Mouse (Mus musculus): ENCODE results near the gene Ffar3.
A peak's percentile ranks its signal among the peaks of the same experiment; 100 is the strongest.

Ffar3 gene

GRCm38 (mm10) chr7:30856078-30856477, at the start of gene Ffar3:
TSS of gene Ffar3 (minus strand) at chr7:30856178.
- DNase-seq, result no peak

DNA sequence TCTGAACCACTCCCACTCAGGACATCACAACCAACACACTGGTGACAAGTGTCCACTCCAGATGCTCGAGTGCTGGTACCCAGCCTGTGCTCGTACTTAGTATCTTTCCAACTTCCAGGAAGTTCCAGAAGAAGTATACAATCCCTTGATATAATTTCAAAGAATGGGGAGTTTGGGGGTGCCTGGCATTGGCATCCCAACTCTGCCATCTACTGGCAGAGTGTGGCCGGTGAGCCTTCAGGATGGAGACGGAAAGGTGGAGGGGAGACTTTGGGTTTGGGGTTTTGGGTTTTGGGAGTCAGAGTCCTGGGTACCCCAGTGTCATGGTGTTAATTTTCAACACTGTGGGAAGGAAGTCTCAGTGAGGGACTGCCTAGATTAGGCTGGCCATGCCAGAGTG, 48.1 kb upstream of the Ffar3 start:
- peak; percentile 12 for DNase-seq

GRCm38 (mm10) chr7:30895217-30895616, 39.2 kb upstream of the Ffar3 start:
- DNase-seq, result no peak

DNA sequence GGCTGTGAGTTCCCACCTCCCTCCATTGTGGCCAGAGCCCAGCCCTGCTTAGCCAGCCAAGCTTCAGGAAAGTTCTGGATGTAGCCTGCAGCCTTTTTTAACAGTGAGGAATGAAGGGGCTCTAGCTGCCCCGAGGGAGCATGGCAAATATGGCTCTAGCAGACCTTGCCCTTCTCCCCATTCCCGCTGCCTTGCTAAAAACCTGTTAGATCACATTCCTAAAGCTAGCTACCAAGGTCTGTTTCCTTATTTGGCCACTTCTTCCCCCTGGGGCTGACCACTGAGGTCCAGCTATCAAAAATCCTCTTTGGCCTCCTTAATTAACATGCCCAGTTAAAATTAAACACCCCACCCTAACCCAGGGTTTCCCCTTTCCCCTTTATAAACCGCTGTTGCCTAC, 36.5 kb upstream of the Ffar3 start:
- DNase-seq, result no peak

- DNase-seq, result no peak
These were observed 35.8 kb upstream of the Ffar3 start for GRCm38 (mm10) chr7:30891746-30892145.

GRCm38 (mm10) chr7:30890681-30891080, 34.7 kb upstream of the Ffar3 start:
- no peak for DNase-seq

DNA sequence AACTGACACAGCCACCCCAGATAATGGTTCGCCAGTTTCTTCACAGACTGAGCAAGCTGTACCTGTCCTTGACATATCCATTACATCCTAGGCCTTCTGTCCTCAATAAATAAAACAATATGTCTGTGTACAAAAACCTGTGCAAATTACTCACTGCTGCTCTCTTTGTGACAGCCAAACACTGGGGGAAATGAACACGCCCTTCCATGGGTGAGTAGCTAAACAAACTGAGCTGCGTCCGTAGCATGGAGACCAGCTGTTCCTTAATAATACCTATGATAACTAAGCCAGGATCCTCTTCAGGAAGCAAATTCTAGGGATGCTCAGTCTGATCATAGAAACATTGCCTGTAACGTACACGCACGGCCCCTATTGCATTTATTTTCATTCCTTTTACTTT, 32.8 kb upstream of the Ffar3 start:
- DNase-seq, result no peak

DNA sequence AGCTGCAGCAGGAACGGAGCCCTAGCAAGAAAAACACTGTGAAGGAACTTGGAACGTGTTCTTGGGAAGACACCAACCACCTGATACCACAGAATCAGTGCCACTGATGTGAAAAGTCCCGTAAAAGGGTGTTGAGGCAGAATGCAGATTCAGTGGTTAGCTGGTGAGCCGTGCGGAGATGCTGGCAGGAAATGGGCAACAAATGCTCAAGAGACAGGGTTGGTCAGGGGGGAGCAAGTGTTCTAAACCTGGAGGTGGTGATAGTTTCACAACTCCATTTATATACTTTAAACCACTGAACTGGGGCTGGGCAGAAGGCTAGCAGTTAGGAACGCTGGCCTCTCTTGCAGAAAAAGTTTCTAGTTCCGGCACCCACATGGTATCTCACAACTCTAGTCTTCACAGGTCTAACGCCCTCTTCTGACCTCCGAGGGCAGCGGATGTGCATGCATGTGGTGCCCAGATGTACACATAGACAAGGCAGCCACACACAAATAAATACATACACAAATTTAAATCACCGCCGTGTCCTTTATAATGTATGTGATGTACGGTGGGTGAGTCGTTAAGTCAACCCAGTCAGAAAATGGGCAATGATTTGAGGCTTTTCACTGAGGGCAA, 31.7 kb upstream of the Ffar3 start:
- DNase-seq, result no peak

DNA sequence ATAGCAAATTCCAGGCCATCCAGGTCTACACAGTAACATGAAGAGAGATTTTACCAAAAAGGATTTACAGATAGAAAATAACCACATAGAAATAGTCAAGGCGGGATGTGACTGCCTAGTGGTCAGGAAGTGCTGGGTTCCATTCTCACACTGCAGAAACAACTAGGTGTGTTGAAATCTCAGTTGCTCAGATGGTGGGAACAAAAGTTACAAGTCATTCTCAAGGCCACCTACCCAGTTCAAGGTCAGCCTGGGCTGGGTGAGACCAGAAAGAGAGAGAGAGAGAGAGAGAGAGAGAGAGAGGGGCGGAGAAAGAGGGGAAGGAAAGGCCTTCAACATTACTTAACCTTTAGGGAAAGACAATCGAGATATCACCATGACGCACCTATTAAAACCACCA, 30.9 kb upstream of the Ffar3 start:
- no peak for DNase-seq

- DNase-seq, result no peak
These were observed 28.1 kb upstream of the Ffar3 start for GRCm38 (mm10) chr7:30884047-30884446.

DNA sequence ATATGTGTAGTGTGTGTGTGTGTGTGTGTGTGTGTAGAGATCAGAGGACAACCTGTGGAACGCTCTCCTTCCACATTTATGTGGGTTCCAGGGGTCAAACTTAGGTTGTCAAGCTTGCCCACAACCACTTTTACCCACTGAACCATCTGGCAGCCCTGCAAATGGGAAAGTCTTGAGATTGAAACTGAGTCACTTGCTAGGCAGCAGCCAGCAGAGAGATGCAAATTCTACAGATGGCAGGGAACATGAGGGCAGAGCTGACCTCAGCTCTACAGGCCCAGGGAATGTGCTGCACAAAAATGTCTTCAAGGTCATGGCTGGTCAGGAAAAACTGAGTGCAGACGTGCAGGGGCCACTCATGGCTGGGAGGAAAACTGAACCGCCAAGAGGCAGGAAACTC, 25.4 kb upstream of the Ffar3 start:
- no peak for DNase-seq

DNA sequence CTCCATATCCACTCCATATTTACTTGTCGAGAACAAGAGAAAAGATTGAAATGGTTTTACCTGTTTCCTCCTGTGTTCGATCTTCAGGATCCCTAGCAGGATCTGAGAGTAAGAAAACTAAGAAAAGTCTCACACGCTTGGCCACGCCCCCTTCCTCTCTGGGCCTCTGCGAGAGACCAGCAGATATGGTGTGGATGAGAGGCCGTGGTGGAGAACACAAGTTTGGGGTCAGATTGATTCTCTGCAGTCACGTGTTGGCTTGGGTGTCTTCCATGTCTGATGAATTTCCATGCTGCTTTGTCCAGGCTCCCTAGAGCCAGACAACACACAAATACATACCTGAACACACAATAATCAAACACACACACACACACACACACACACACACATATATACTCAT, 24.2 kb upstream of the Ffar3 start, which contains the start of gene Cd22:
Gene Cd22, minus strand, starts transcription at position 167 of the 400 bp plus-strand sequence.
- no peak for DNase-seq

DNA sequence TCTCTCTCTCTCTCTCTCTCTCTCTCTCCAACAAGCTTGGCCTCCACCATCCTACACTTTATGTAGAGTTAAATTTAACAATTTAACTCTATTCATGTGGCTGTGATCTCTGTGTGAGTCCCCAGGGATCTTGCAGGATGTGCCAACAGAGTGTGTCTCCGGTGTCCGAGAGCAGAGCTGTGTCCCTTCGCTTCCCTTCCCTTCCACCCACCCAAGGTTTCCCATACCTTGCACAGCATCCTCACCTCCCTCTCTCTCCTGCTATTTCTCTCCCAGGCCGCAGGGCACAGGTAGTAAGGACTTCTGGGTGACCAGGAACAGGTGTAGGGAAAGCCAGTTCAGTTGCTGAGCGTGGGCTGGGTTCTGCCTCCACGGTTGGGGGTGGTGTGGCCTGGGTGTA, 23.0 kb upstream of the Ffar3 start:
- no peak for DNase-seq

DNA sequence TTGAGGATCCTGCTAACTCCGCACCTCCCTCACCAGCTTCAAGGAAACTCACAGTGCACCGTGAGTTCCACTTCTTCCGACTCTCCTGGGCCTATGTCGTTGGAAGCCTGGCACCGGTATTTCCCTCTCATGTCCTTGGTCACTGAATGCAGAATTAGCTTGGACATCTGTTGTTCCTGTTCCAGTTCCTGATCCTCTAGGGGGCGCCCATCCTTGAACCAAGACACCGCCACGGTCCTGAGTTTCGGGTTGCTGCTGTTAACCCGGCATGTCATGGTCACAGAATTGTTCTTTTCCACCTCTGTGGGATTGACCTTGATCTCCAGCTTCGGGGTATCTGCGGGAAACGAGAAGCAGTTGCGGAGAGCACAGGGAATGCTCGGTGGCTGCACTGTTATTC, 17.1 kb upstream of the Ffar3 start:
- DNase-seq, result peak; percentile 74

GRCm38 (mm10) chr7:30863386-30863785, 7.4 kb upstream of the Ffar3 start:
- no peak for DNase-seq

DNA sequence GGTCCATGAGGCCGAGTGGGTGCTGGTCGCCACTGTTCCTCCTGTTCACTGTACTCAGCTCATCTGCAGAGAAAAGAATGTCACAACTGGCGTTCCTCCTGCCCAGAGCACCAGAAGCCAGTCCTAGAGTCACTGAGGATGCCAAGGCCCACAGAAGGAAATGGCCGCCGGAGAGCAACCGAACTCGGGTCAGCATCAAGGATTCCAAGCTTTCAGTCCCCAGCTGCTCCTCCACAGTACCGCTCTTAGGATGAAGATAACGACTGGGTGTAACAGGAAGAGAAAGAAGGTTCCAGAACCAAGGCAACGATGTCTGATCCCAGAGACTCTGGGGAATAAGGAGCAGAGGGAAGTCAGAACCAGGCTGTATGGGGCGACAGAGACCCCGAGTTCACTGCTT, 5.5 kb upstream of the Ffar3 start, which contains the start of gene Ffar1:
Gene Ffar1, minus strand, starts transcription at position 101 of the 400 bp plus-strand sequence.
- DNase-seq, result no peak

- peak; percentile 70 for DNase-seq
These were observed 3.8 kb upstream of the Ffar3 start for GRCm38 (mm10) chr7:30859635-30860402.

DNA sequence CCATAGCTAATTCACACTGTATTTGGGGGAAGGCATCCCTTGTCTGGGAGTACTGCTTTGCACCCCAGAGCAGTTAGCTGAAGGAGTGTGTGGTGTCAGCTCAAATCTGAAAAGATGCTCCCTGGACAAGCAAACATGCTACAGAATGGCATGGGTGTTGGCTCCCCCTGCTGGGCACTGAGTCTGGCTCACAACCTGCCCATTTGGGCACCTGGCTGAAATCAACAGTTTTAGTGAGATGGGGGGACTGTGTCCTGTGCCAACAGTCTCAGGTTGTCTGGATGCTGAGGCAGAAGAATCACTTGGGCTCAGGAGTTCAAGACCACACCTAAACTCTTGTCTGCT, 3.3 kb upstream of the Ffar3 start:
- peak; percentile 83 for DNase-seq

GRCm38 (mm10) chr7:30857746-30858145, 1.8 kb upstream of the Ffar3 start:
- no peak for DNase-seq

DNA sequence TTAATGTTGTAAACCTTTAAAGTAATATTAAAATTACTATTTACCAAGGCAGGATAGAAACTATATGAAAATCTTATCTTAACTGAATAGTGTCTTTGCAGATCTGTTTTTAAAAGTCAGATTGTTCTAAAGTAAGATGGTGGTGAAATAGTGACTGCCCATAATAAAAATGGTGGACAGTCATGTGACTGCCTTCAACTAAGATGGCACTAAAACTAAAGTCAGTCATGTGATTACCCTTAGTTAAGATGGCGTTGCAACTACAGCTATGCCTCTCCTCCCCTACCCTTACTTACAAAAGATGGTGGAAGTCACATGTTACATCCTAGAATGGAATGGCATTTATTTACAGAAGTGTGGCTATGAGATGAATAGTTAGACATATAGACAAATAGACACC, 4.6 kb downstream of the Ffar3 start:
- DNase-seq, result no peak

GRCm38 (mm10) chr7:30847934-30848333, 8.0 kb downstream of the Ffar3 start:
- no peak for DNase-seq

GRCm38 (mm10) chr7:30847386-30847785, 8.6 kb downstream of the Ffar3 start:
- no peak for DNase-seq

- no peak for DNase-seq
These were observed 9.4 kb downstream of the Ffar3 start for GRCm38 (mm10) chr7:30846505-30847053.

GRCm38 (mm10) chr7:30844676-30845297, 11.2 kb downstream of the Ffar3 start:
- DNase-seq, result no peak

Measured in right cerebral cortex, postnatal 4 days (tissue).